Mouse (Mus musculus) frontal cortex, adult 2 months (tissue): ENCODE measurements around the gene Dram2. TPM values are rescaled to one million over a fixed set of nuclear protein-coding genes. Genes with fewer than 3 reads are reported as not detected.

ENCODE experiments used
- polyA plus RNA-seq: library from polyadenylated mRNA; depleted of rRNA; stranded (reverse); fragments of >200 nt; gene quantifications from 2 replicates; pipeline ENCODE4 v1.2.3, GENCODE M21; 2012; rRNA removed

Dram2 gene
- polyA plus RNA-seq, 1 experiment: 32.8 TPM

Other genes starting within 250 kb of the Dram2 start
- 0.10 and 0.57 TPM in 2 replicates for gene Chil6, start 141.6 kb upstream of the Dram2 start, polyA plus RNA-seq
- gene Dennd2d, start 65.4 kb upstream of the Dram2 start, polyA plus RNA-seq: 0.28 and 0.36 TPM in 2 replicates
- gene Cept1, start within 50 bp of the Dram2 start, polyA plus RNA-seq: 30.4 and 32.7 TPM in 2 replicates
- 15.6 and 18.2 TPM in 2 replicates for gene Lrif1, start 137.2 kb downstream of the Dram2 start, polyA plus RNA-seq
- gene Cd53, start 242.4 kb downstream of the Dram2 start, polyA plus RNA-seq: 8.6 and 12.4 TPM in 2 replicates